Mouse (Mus musculus): Measurements from ENCODE around the gene Fosl2.

DNA sequence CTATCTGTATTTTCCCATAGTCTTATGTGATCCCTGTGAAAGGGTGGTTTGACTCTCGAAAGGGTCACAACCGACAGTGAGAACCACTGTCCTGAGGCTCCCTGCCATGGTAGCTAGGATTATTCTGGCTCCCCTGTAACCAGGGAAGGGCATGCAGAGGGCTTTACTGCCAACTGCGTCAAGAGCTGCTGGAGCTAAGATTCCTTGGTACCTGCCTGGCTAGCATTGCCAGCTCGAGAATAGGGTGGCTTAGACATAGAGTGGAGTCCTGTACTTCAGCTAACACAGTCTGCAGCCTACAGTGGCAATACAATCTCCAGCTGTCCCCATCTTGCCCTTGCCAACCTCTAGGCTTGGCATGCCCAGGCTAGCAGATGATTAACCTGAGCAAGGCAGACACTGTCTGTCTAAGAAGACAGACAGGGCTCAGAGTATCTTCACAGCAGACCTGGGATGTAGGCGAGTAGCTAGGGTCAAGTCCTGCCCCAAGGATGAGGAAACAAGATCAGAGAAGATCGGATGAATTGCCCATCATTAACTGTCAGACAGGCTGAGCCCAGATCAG, 49.0 kb upstream of the Fosl2 start:
- no peak for TF ChIP-seq CTCF (conservative IDR thresholded peaks at IDR 0.05; ENCODE audit: low read length)
- TF ChIP-seq POU5F1 (IDR thresholded peaks at IDR 0.05; ENCODE audit: borderline replicate concordance, low read length), result no peak
- no peak for TF ChIP-seq NANOG (IDR thresholded peaks at IDR 0.05; ENCODE audit: borderline replicate concordance, low read length)

Measured in E14TG2a.4 (cell line).